Mouse (Mus musculus) lung, postnatal 0 days (tissue): ENCODE measurements at regions not wholly inside any gene's neighbourhood (a gene's known extent, or its start where the extent isn't known, plus 50 kb on each side); places are given as distances from the start of the nearest gene placed in this dataset.

Experiments used
- CTCF ChIP-seq: IDR thresholded peaks from 2 replicates; pipeline ENCODE4 v1.5.1; 2016; ENCODE audit warnings: antibody characterized with exemption, mild to moderate bottlenecking
- EP300 ChIP-seq: IDR thresholded peaks from 2 replicates; pipeline ENCODE4 v1.6.1; 2016; ENCODE audit warnings: antibody characterized with exemption, mild to moderate bottlenecking, control low read depth

- TF ChIP-seq CTCF, result no peak
- no peak for TF ChIP-seq EP300
Measured at GRCm38 (mm10) chr16:30819342-30819741, 219.8 kb downstream of the Fam43a start.
